8 mouse cellular contexts compared by ENCODE assay signal in the genomic region with DNA sequence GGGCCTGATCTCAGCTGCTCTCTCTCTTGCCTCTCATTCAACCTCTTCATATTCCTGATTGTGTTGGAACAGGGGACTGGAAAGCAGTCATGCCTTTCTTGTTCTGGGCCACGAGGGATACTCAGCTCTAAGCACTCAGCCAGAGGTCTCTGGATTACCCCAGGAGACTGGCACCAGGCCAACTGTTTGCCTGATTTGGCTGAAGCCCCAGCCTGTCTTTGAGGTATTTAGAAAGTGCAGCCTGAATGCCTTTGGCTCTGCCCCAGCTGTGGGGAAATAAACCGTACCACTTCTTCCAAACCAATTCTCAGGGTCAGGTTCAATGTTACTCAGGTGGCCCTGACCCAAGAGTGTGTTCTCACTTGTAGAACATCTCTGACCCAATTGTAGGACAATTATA.
DNase-seq lines count a peak whose midpoint lies in the region; ATAC-seq lines count a peak whose summit lies in the region.

No protein-coding gene starts in this region.

- no peak overlapping the region for H3K9ac ChIP-seq in lung, embryonic 15.5 days

- H3K27me3 ChIP-seq in lung, embryonic 15.5 days, result no peaks in the 10 kb centered on the region

- intact Hi-C loops in heart, postnatal 25 days (cut with DNase I), result no loop called here

- H3K4me2 ChIP-seq in lung, embryonic 15.5 days, result no peak overlapping the region

- WGBS in lung, embryonic 15.5 days, result 27% methylated on average over 2 of the region's 2 CpGs

- peak; percentile 59; the same call in 1 of the 2 replicates for ATAC-seq in lung, embryonic 15.5 days (ENCODE audit: borderline replicate concordance, extremely low read depth, low FRiP score, low TSS enrichment)
- no peak for ATAC-seq in CD4-positive, CD25-positive, alpha-beta regulatory T cell, adult 4 months

- H3K4me3 ChIP-seq in lung, embryonic 15.5 days, result no peak overlapping the region

- H3K27ac ChIP-seq in lung, embryonic 15.5 days, result no peak overlapping the region

- DNase-seq in frontal cortex, adult 2 months (ENCODE audit: extremely low spot score in 1 of 2, low spot score in 1 of 2), result peak; percentile 49 to 54
- no peak for DNase-seq in frontal cortex, postnatal 14 days (ENCODE audit: low spot score in 2 of 2)
- DNase-seq in 3T3-L1 (ENCODE audit: low read depth, low spot score), result peak; percentile 50
- DNase-seq in cerebellum, postnatal 10 days, result peak; percentile 61 to 70
- DNase-seq in heart, postnatal 25 days (ENCODE audit: low spot score), result peak; percentile 48
- DNase-seq in testis, postnatal 10 days (ENCODE audit: low spot score), result peak; percentile 71

- H3K9me3 ChIP-seq in lung, embryonic 15.5 days, result no peaks in the 10 kb centered on the region

- no peaks in the 10 kb centered on the region for H3K36me3 ChIP-seq in lung, embryonic 15.5 days

- H3K4me1 ChIP-seq in lung, embryonic 15.5 days, result no peaks in the 10 kb centered on the region; the same call in 1 of the 2 replicates

Comparison
In these comparisons a context has a peak if more than half of its experiments do, and no peak if none do; other contexts are left out.
1. DNase-seq: peak in frontal cortex, adult 2 months (2 of 2), 3T3-L1 (single experiment), cerebellum, postnatal 10 days (2 of 2), heart, postnatal 25 days (single experiment) and testis, postnatal 10 days (single experiment); none in frontal cortex, postnatal 14 days (0 of 2).